Mouse (Mus musculus) layer of hippocampus, adult 2 months (tissue): ENCODE results near the gene Eps8. TPM values are rescaled to one million over a fixed set of nuclear protein-coding genes. Genes with fewer than 3 reads are reported as not detected.
"Not testable (repeated sequence)": the region's sequence is repeated elsewhere in the genome, so short reads cannot be mapped to it uniquely, and the experiment has no call there.

Source experiments
- DNase-seq, 2 experiments: peaks; one replicate each; pipeline ENCODE4 v3.0.0; 2022; ENCODE audit warnings: low spot score in 2 of 2
- H3K27ac ChIP-seq: fragments of 200-600 bp; 2 replicates; pipeline ENCODE4 v1.8.1; 2022
- H3K4me3 ChIP-seq: fragments of 200-600 bp; 2 replicates; pipeline ENCODE4 v1.8.1; 2022; ENCODE audit warnings: mild to moderate bottlenecking
- CTCF ChIP-seq: fragments of 200-600 bp; conservative IDR thresholded peaks from 2 replicates; pipeline ENCODE4 v1.8.1; 2022; ENCODE audit warnings: antibody characterized with exemption, mild to moderate bottlenecking, moderate library complexity
- total RNA-seq, 2 experiments: library from RNA; stranded (reverse); gene quantifications; 2 replicates each; pipeline ENCODE4 v1.2.3; 2021

The Eps8 gene
- total RNA-seq, 2 experiments from 2014 or later = 42.3 to 44.9 TPM

- H3K4me3 ChIP-seq = no peak overlapping the region
- TF ChIP-seq CTCF = no peak
- no peak for DNase-seq
- no peak overlapping the region for H3K27ac ChIP-seq
These were observed 164.6 kb downstream of the Eps8 start for GRCm38 (mm10) chr6:137490115-137490514.

- TF ChIP-seq CTCF = no peak
- DNase-seq = no peak
- Histone ChIP-seq H3K27ac (no peak overlapping the region), H3K4me3 (no peak overlapping the region)
These were observed 167.2 kb downstream of the Eps8 start for GRCm38 (mm10) chr6:137487443-137487842.

GRCm38 (mm10) chr6:137482891-137483290 is 171.8 kb downstream of the Eps8 start:
- H3K27ac ChIP-seq = no peak overlapping the region
- H3K4me3 ChIP-seq = no peak overlapping the region
- no peak for DNase-seq
- TF ChIP-seq CTCF = no peak

GRCm38 (mm10) chr6:137475695-137476094 is 179.0 kb downstream of the Eps8 start:
- not testable (repeated sequence) for H3K27ac ChIP-seq, H3K4me3 ChIP-seq, DNase-seq

GRCm38 (mm10) chr6:137473433-137473832 is 181.2 kb downstream of the Eps8 start:
- DNase-seq = no peak
- Histone ChIP-seq H3K4me3 (no peak overlapping the region), H3K27ac (no peak overlapping the region)
- TF ChIP-seq CTCF = no peak

- no peak for TF ChIP-seq CTCF
- Histone ChIP-seq H3K4me3 (no peak overlapping the region), H3K27ac (peak overlapping the region; percentile 53; the same call in 1 of the 2 replicates)
- DNase-seq = no peak
These were observed 182.5 kb downstream of the Eps8 start for GRCm38 (mm10) chr6:137472129-137472528.

GRCm38 (mm10) chr6:137470901-137471598 is 183.6 kb downstream of the Eps8 start:
- TF ChIP-seq CTCF = no peak
- peak; percentile 76 for DNase-seq
- Histone ChIP-seq H3K4me3 (no peak overlapping the region), H3K27ac (peak overlapping the region; percentile 75)

GRCm38 (mm10) chr6:137469541-137469940 is 185.1 kb downstream of the Eps8 start:
- no peak for DNase-seq

GRCm38 (mm10) chr6:137467696-137468095 is 187.0 kb downstream of the Eps8 start:
- TF ChIP-seq CTCF = no peak
- H3K27ac ChIP-seq = no peak overlapping the region

More at GRCm38 (mm10) chr6:137469541-137469940, 185.1 kb downstream of the Eps8 start:
- no peak overlapping the region for H3K27ac ChIP-seq
- peak; percentile 46 for TF ChIP-seq CTCF
- H3K4me3 ChIP-seq = no peak overlapping the region

GRCm38 (mm10) chr6:137466256-137466655 is 188.4 kb downstream of the Eps8 start:
- DNase-seq = no peak
- no peak overlapping the region for H3K4me3 ChIP-seq
- no peak overlapping the region for H3K27ac ChIP-seq
- TF ChIP-seq CTCF = no peak

More at GRCm38 (mm10) chr6:137467696-137468095, 187.0 kb downstream of the Eps8 start:
- DNase-seq = no peak
- no peak overlapping the region for H3K4me3 ChIP-seq

GRCm38 (mm10) chr6:137465253-137465652 is 189.4 kb downstream of the Eps8 start:
- peak in 1 of 2 experiments; percentile 40 for DNase-seq
- Histone ChIP-seq H3K27ac (no peak overlapping the region), H3K4me3 (no peak overlapping the region)
- no peak for TF ChIP-seq CTCF

GRCm38 (mm10) chr6:137463771-137464170 is 190.9 kb downstream of the Eps8 start:
- Histone ChIP-seq H3K27ac (no peak overlapping the region), H3K4me3 (no peak overlapping the region)
- no peak for DNase-seq
- TF ChIP-seq CTCF = no peak

GRCm38 (mm10) chr6:137458136-137458535 is 196.5 kb downstream of the Eps8 start:
- no peak overlapping the region for H3K4me3 ChIP-seq
- no peak overlapping the region for H3K27ac ChIP-seq
- no peak for DNase-seq
- no peak for TF ChIP-seq CTCF

GRCm38 (mm10) chr6:137457210-137457609 is 197.5 kb downstream of the Eps8 start:
- Histone ChIP-seq H3K27ac (no peak overlapping the region), H3K4me3 (no peak overlapping the region)
- DNase-seq = no peak
- TF ChIP-seq CTCF = no peak
